Mouse (Mus musculus) midbrain, embryonic 15.5 days (tissue): Measurements from ENCODE around the gene 1700008O03Rik. TPM values are rescaled to one million over a fixed set of nuclear protein-coding genes. Genes with fewer than 3 reads are reported as not detected.

Source experiments
- ATAC-seq: fragments of 200-750 bp; cut with Nextera tagmentation; replicated peaks from 2 replicates; pipeline ENCODE4 v1.8.0; 2017; ENCODE audit warnings: moderate TSS enrichment
- H3K27ac ChIP-seq: fragments of 300-500 bp; sonication (generic); 2 replicates; pipeline ENCODE4 v1.5.1; 2015; ENCODE audit warnings: mild to moderate bottlenecking, inconsistent platforms
- H3K27me3 ChIP-seq: fragments of 300-500 bp; sonication (generic); replicated peaks from 2 replicates; pipeline ENCODE4 v1.6.1; 2015; ENCODE audit warnings: inconsistent platforms
- H3K36me3 ChIP-seq: fragments of 300-500 bp; sonication (generic); replicated peaks from 2 replicates; pipeline ENCODE4 v1.6.1; 2015; ENCODE audit warnings: inconsistent platforms
- H3K4me1 ChIP-seq: fragments of 300-500 bp; sonication (generic); 2 replicates; pipeline ENCODE4 v1.6.1; 2015; ENCODE audit warnings: inconsistent platforms
- H3K4me2 ChIP-seq: fragments of 300-500 bp; sonication (generic); 2 replicates; pipeline ENCODE4 v1.6.1; 2015; ENCODE audit warnings: inconsistent platforms, mild to moderate bottlenecking, moderate library complexity
- H3K4me3 ChIP-seq: fragments of 300-500 bp; sonication (generic); 2 replicates; pipeline ENCODE4 v1.5.1; 2015; ENCODE audit warnings: mild to moderate bottlenecking, inconsistent platforms
- H3K9ac ChIP-seq: fragments of 300-500 bp; sonication (generic); 2 replicates; pipeline ENCODE4 v1.6.1; 2015; ENCODE audit warnings: mild to moderate bottlenecking, inconsistent platforms
- H3K9me3 ChIP-seq: fragments of 300-500 bp; sonication (generic); 2 replicates; pipeline ENCODE4 v1.6.1; 2016; ENCODE audit warnings: inconsistent platforms
- WGBS: fragments of 180-500 bp; shearing (Covaris S2); methylation state at CpG from one replicate; pipeline ENCODE4 v1.1.7; 2015; ENCODE audit warnings: mixed read lengths; 5-methylcytosine and 5-hydroxymethylcytosine counted together
- polyA plus RNA-seq: library from polyadenylated mRNA; unstranded; fragments of >200 nt; fragmentation: Nextera tagmentation; extraction: Ambion mirVana; gene quantifications from 2 replicates; pipeline ENCODE4 v1.2.1, GENCODE M21; 2015

The 1700008O03Rik gene
- polyA plus RNA-seq, 1 experiment from 2014 or later = 2.1 TPM

DNA sequence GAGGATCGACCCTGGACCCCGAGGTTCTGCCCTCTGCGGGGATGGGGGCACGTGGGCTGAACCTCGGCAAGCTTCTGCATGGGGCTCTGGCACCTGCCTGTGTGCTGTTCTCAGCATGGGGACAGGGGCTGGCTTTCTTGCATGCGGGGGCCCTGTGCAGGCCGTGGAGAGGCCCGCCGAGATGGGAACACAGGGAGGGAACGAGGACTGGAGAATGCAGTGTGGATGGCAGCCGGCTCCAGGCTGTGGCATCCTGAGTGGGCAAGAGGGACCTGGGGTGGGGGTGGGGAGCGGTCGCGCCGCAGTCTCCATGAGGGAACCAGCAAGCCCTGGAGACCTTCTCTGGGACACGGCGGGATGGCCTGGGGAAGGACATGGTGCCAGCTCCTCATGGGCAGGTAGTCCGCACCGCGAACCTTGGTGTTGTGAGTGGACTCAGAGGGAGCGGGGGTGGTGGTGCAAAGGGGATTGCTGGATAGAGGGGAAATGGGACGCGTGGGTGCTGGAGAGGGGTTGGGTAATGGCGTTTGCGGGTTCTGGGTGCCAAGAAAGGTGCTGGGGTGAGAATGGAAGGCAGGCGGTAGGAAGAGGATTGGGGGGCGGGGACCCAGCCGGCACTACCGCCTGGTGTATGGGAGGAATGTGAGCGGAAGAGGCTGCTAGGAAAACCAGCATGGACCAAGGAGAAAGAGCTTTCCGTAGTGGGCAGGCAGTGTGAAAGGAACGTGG, 48.3 kb downstream of the 1700008O03Rik start:
- WGBS = 2% methylated on average over 32 of the region's 32 CpGs
- H3K4me2 ChIP-seq = peak overlapping the region; percentile 96
- peak overlapping the region; percentile 92 for H3K27ac ChIP-seq
- H3K4me3 ChIP-seq = peak overlapping the region; percentile 75
- H3K9ac ChIP-seq = peak overlapping the region; percentile 90
- no peaks in the 10 kb centered on the region for H3K27me3 ChIP-seq
- H3K9me3 ChIP-seq = no peaks in the 10 kb centered on the region
- peaks cover under 1% of the 10 kb centered on the region; the same call in 1 of the 2 replicates for H3K36me3 ChIP-seq
- H3K4me1 ChIP-seq = peaks cover 31% of the 10 kb centered on the region
- ATAC-seq = peak; percentile 12

DNA sequence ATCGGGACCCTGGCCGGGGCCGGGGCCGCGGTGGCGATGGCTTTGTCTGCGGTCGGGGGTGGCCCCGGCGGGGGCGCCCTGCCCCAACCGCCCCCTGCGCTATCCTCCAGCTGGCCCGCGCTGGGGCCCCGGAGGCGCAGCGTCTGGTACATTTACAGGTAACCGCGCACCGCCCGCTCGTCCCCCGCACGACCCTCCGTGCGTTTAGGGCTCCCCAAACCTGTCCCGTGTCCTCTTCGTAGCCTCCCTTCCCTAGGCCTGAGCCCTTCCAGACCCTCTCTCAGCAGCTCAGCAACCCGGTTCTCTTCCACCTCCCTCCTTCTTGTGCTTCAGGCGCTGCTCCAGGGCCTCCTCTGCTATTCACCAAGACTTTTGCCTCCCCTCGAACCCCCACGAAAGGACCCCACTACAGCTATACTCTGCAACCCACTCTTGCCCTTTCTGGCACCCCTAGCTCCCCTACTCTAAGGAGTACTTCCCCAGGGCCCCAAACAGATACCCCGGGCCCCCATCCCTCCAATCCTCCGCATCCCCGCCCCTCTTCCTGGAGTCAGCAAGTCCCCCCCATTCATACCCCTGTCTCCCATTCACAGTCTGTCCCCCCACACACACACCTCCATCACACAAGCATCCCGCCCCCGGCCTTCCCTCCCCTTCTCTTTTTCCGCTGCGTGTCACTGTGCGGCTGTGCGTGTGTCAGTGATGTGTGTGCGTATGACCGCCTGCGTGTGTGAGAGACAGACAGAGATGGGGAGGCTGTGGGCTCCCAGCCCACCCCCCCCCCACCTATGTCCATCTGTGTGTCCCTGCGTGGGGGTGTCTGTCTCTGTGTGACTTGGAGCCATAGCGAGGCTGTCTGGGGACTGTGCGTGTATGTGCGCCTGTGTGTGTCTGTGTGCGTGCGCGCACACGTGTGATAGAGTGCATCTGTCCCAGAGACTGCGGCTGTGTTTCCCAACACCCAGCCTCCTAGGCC, 49.3 kb downstream of the 1700008O03Rik start:
- Histone ChIP-seq H3K4me1 (peaks cover 31% of the 10 kb centered on the region), H3K27me3 (no peaks in the 10 kb centered on the region), H3K9ac (peak overlapping the region; percentile 90), H3K36me3 (peaks cover 3% of the 10 kb centered on the region; the same call in 1 of the 2 replicates), H3K4me3 (peak overlapping the region; percentile 75), H3K27ac (peak overlapping the region; percentile 92), H3K4me2 (peak overlapping the region; percentile 96), H3K9me3 (no peaks in the 10 kb centered on the region)
- WGBS = 2% methylated on average over 51 of the region's 54 CpGs
- ATAC-seq = peak; percentile 79

DNA sequence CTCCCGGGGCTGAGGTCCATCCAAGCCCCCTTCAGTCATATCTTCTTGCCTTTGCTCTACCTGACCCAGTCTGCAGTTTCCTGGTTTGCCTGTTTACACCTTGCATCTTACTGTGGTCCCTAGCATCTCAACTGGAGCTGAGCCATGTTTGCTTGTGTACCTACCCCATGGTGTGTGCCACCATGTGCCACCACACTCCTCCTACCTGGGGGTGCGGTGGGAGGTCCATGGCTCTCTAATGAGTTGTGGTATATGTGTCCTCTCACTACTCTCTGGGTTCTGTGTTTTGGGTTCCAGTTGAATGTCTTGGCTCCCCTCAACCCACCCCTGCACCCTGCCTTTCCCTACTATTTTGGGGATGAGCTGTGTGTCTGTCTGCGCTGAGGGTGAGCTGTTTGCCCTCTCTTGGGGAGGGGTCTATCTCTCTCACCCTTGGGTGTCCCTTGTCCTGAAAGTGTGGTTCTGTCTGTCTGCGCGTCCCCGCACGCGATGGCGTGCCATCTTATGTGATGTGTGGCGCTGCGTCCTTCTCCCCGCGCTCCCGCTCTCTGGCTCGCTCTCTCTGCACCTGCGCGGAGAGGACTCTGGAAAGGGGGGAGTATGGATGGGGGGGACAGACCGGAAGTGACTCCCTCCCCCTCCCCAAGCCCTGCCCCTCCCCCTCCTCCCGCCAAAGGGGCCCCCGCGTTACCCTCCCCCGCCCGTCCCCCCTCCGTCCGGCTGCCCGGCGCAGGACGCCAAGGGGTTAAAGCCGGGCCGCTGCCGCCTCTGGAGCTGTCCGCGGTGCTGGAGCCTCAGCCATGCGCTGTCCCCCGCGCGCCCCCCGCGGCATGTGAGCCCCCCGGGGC, 50.4 kb downstream of the 1700008O03Rik start:
- peak overlapping the region; percentile 90 for H3K9ac ChIP-seq
- peak overlapping the region; percentile 75 for H3K4me3 ChIP-seq
- peaks cover 3% of the 10 kb centered on the region; the same call in 1 of the 2 replicates for H3K36me3 ChIP-seq
- 4% methylated on average over 22 of the region's 40 CpGs for WGBS
- peaks cover 31% of the 10 kb centered on the region for H3K4me1 ChIP-seq
- peak; percentile 75 for ATAC-seq
- no peaks in the 10 kb centered on the region for H3K27me3 ChIP-seq
- H3K27ac ChIP-seq = peak overlapping the region; percentile 92
- H3K9me3 ChIP-seq = no peaks in the 10 kb centered on the region
- H3K4me2 ChIP-seq = peak overlapping the region; percentile 96

DNA sequence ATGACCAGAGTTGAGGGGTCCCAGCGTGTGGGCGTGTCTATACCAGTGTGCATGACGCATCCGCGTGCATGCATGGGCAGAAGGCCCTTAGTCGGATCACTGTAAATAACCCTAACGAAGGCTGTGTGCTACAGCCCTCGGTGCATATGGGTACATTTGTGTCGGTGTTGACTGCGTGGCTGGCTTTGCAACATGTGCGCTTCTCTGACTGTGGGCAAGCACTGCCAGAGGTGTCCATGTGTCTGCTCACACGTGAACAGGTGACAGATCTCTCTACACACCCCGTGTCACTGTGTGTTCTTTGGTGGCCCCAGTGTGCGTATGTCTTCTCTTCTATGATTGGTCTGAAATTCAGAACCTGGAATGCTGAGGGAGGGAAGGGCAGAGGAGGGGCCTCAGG, 51.5 kb downstream of the 1700008O03Rik start:
- no peak for ATAC-seq
- peaks cover 11% of the 10 kb centered on the region for H3K36me3 ChIP-seq
- no peak overlapping the region for H3K4me3 ChIP-seq
- no peaks in the 10 kb centered on the region for H3K9me3 ChIP-seq
- WGBS = 73% methylated on average over 14 of the region's 14 CpGs
- peaks cover 31% of the 10 kb centered on the region for H3K4me1 ChIP-seq
- H3K27ac ChIP-seq = no peak overlapping the region
- no peak overlapping the region for H3K9ac ChIP-seq
- H3K4me2 ChIP-seq = no peak overlapping the region
- no peaks in the 10 kb centered on the region for H3K27me3 ChIP-seq

DNA sequence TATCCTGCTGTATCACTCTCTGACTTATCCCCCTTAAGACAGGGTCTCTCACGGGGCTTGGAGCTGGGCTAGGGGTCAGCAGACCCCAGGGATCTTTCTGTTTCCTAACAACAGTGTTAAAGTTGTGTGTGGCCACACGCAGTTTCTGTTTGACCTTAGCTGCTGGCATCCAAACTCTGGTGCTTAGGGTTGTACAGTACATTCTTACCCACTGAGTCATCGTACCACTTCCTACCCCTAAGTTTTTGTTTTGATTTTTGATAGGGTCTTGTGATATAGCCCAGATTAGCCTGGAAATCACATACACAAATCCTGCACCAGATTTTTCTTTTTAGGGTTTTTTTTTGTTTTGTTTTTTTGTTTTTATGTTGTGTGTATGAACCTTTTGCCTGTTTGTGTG, 53.3 kb downstream of the 1700008O03Rik start:
- no peaks in the 10 kb centered on the region for H3K27me3 ChIP-seq
- 76% methylated on average over 3 of the region's 3 CpGs for WGBS
- H3K4me3 ChIP-seq = no peak overlapping the region
- ATAC-seq = no peak
- H3K4me1 ChIP-seq = peaks cover 17% of the 10 kb centered on the region
- no peak overlapping the region for H3K4me2 ChIP-seq
- peaks cover 18% of the 10 kb centered on the region for H3K36me3 ChIP-seq
- no peak overlapping the region for H3K9ac ChIP-seq
- H3K27ac ChIP-seq = no peak overlapping the region
- H3K9me3 ChIP-seq = no peaks in the 10 kb centered on the region

DNA sequence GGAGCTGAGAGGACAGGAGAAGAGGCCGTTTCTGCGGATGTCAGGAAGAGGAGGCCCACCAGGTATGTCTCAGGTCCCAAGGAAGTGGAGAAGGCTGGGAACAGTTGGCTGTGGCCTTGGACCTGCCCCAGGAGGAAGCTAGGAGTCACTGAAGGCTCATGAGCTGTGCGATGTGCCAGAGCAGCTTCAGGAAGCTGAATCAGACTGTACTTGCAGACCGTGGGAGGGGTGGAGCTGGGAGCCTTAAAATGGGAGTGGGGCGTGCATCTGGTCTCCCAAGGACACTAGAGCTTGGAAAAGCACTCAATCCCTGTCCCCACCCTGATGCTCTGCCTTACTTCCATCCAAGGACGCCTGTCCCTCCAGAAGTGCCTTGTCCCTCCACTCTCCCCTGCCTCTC, 59.0 kb downstream of the 1700008O03Rik start:
- H3K27ac ChIP-seq = no peak overlapping the region

DNA sequence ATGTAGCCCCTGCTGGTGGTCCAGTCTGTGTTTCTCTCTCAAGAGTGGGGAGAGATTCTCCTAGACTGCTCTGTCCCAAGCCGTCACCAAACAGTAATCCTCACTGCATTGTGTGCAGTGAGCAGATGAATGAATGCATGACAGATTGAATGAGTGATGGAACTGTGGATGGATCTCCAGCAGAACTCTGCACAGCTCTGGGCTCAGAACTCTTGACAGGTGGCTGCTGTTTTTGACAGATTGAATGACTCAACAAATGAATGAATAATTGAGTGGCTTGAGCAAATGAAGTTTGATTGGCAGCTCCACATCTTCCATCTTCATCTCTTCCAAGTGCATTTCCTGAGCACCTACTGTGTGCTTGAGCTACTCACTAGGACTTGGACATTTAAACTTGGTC, 63.3 kb downstream of the 1700008O03Rik start:
- no peak overlapping the region for H3K4me2 ChIP-seq
- WGBS = 84% methylated on average over 1 of the region's 1 CpGs
- ATAC-seq = 0 out of 2 replicates have a peak, but pooled peaks have one; percentile 25
- H3K27ac ChIP-seq = no peak overlapping the region
- H3K4me3 ChIP-seq = no peak overlapping the region
- H3K9me3 ChIP-seq = no peaks in the 10 kb centered on the region
- H3K27me3 ChIP-seq = no peaks in the 10 kb centered on the region
- peaks cover 46% of the 10 kb centered on the region for H3K36me3 ChIP-seq
- H3K4me1 ChIP-seq = no peaks in the 10 kb centered on the region
- H3K9ac ChIP-seq = no peak overlapping the region

More for the DNA sequence above, 59.0 kb downstream of the 1700008O03Rik start:
- Histone ChIP-seq H3K4me3 (no peak overlapping the region), H3K9ac (no peak overlapping the region), H3K27me3 (no peaks in the 10 kb centered on the region), H3K36me3 (peaks cover 35% of the 10 kb centered on the region), H3K4me1 (no peaks in the 10 kb centered on the region), H3K4me2 (no peak overlapping the region), H3K9me3 (no peaks in the 10 kb centered on the region)
- no peak for ATAC-seq
- WGBS = 74% methylated on average over 6 of the region's 6 CpGs

DNA sequence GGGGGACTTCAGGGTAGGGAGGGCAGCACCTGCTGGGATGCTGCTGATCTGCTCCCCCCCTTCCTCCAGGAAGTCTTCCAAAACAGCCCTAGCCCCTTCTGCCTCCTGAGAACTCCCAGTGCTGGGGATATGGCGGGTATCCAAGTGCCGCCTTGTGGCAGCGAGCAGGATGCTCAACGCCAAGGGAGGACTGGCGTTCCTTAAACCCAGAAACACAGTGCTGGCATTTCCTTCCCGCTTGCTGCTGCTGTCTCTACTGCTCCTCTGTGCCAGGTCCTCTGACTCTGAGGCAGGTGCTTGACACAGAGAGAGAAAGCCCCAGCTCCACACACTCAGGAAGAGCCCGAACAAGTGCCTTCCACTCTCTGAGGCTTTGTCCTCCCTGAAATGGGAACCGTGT, 64.7 kb downstream of the 1700008O03Rik start:
- Histone ChIP-seq H3K4me1 (no peaks in the 10 kb centered on the region), H3K9me3 (no peaks in the 10 kb centered on the region), H3K9ac (no peak overlapping the region; the same call in 1 of the 2 replicates), H3K4me2 (no peak overlapping the region), H3K27ac (no peak overlapping the region), H3K36me3 (peaks cover 59% of the 10 kb centered on the region), H3K27me3 (no peaks in the 10 kb centered on the region), H3K4me3 (no peak overlapping the region)
- 48% methylated on average over 8 of the region's 8 CpGs for WGBS
- ATAC-seq = no peak

DNA sequence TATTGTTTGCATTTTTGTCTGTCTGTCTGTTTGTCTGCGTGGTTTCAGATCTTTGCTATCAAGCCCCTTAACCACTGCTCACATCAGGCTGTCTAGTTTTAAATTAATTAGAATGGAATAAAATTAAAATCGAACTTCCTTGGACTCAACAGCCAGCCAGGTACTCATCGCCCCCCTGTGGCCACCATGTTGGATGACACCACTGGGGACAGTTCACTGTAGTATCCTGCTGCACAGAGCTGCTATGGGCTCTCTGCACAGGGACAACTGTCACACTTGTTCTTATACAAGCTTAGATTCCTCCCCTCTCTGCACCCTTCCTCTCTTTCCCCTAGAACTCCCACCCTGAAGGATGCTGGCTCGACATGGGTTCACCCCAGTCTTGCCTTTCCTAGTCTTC, 67.7 kb downstream of the 1700008O03Rik start:
- no peaks in the 10 kb centered on the region for H3K27me3 ChIP-seq
- peak; percentile 55; the same call in 1 of the 2 replicates for ATAC-seq

DNA sequence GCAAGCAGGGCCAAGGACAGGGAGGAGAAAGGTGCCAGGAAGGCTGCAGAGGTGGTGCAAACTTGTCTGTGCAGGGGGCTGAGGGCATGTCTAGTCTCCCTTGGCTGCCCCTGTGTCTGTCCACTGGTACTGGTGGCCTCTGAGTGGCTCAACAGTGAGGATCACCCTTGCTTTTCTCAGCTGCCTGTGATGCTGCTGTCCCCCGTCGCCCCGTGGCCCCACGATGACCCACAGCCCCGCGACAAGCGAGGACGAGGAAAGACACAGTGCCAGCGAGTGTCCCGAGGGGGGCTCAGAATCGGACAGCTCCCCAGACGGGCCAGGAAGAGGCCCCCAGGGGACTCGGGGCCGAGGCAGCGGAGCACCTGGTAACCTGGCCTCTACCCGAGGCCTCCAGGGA, 73.1 kb downstream of the 1700008O03Rik start:
- peaks cover 20% of the 10 kb centered on the region for H3K4me1 ChIP-seq
- no peak overlapping the region for H3K27ac ChIP-seq
- H3K36me3 ChIP-seq = peaks cover 33% of the 10 kb centered on the region; the same call in 1 of the 2 replicates
- H3K9me3 ChIP-seq = no peaks in the 10 kb centered on the region
- H3K4me3 ChIP-seq = no peak overlapping the region
- peak overlapping the region; percentile 92; the same call in 1 of the 2 replicates for H3K4me2 ChIP-seq
- no peak overlapping the region for H3K9ac ChIP-seq
- ATAC-seq = no peak
- H3K27me3 ChIP-seq = no peaks in the 10 kb centered on the region
- 71% methylated on average over 16 of the region's 16 CpGs for WGBS

More for the DNA sequence above, 67.7 kb downstream of the 1700008O03Rik start:
- Histone ChIP-seq H3K36me3 (peaks cover 66% of the 10 kb centered on the region), H3K4me1 (no peaks in the 10 kb centered on the region), H3K9ac (no peak overlapping the region), H3K9me3 (no peaks in the 10 kb centered on the region), H3K27ac (no peak overlapping the region), H3K4me3 (no peak overlapping the region), H3K4me2 (no peak overlapping the region)
- WGBS = 33% methylated on average over 4 of the region's 4 CpGs

DNA sequence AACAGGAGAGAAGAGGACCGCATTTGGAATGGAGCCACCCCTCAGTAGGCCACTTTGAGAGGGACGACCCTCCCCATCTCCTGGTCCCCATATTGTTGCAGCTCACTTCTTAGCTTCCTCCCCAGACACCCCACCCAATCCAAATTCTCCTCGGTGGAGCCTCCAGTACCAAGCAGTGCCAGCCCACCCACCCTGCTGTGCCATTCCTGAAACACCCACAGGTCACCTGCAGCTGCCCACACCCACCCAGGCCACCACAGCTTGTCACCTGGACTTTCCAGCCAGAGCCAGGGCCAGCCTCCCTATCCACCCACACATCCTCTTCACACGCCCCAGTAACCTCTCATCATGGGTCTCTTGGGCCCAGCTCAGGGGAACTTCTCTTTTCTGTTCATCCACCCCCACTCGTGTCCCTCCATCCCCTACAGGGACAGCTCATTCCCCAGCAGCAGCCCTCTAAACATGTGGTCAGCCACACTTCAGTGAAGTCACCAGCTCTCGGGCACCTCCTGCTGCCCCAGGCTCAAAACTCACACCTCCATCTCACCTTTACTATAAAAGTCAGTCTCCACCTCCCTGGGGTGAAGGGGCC, 73.8 kb downstream of the 1700008O03Rik start:
- Histone ChIP-seq H3K4me2 (peak overlapping the region; percentile 92), H3K9ac (peak overlapping the region; percentile 82), H3K4me3 (peak overlapping the region; percentile 72), H3K9me3 (no peaks in the 10 kb centered on the region), H3K4me1 (peaks cover 20% of the 10 kb centered on the region), H3K27ac (peak overlapping the region; percentile 79; the same call in 1 of the 2 replicates), H3K27me3 (no peaks in the 10 kb centered on the region), H3K36me3 (peaks cover 28% of the 10 kb centered on the region; the same call in 1 of the 2 replicates)
- peak; percentile 2 for ATAC-seq
- 14% methylated on average over 6 of the region's 6 CpGs for WGBS
